Mouse (Mus musculus) heart, adult 2 months (tissue): ENCODE measurements around the gene Aldh6a1. TPM values are rescaled to one million over a fixed set of nuclear protein-coding genes. Genes with fewer than 3 reads are reported as not detected.

ENCODE experiments used
- DNase-seq, 2 experiments: peaks; one replicate each; pipeline ENCODE4 v3.0.0; 2021
- H3K27ac ChIP-seq: fragments of 200-600 bp; 2 replicates; pipeline ENCODE4 v1.8.1; 2022
- H3K27me3 ChIP-seq: fragments of 200-500 bp; 2 replicates; pipeline ENCODE4 v1.6.1; 2012; ENCODE audit warnings: mild to moderate bottlenecking, low read length, inconsistent platforms, mixed read lengths; ENCODE audit not compliant: control insufficient read depth, insufficient read depth
- H3K36me3 ChIP-seq: fragments of 200-500 bp; 2 replicates; pipeline ENCODE4 v1.6.1; 2012; ENCODE audit warnings: low read length, inconsistent platforms; ENCODE audit not compliant: control insufficient read depth, insufficient read depth
- H3K4me1 ChIP-seq: fragments of 200-500 bp; 2 replicates; pipeline ENCODE4 v1.6.1; 2011; ENCODE audit warnings: low read length; ENCODE audit not compliant: control insufficient read depth, insufficient read depth
- H3K4me3 ChIP-seq: fragments of 200-600 bp; 2 replicates; pipeline ENCODE4 v1.8.1; 2022
- H3K79me2 ChIP-seq: fragments of 200-500 bp; replicated peaks from 2 replicates; pipeline ENCODE4 v1.6.1; 2012; ENCODE audit warnings: mild to moderate bottlenecking, inconsistent platforms, low read length, moderate library complexity, mixed read lengths; ENCODE audit not compliant: control insufficient read depth, insufficient read depth
- H3K9ac ChIP-seq: fragments of 200-500 bp; 2 replicates; pipeline ENCODE4 v1.6.1; 2012; ENCODE audit warnings: low read depth, mild to moderate bottlenecking, control low read depth, inconsistent platforms, low read length, mixed read lengths
- CTCF ChIP-seq: fragments of 200-600 bp; IDR thresholded peaks from 2 replicates; pipeline ENCODE4 v1.8.1; 2022; ENCODE audit warnings: antibody characterized with exemption, mild to moderate bottlenecking, moderate library complexity
- EP300 ChIP-seq: fragments of 200-500 bp; IDR thresholded peaks from 2 replicates; pipeline ENCODE4 v1.6.1; 2011; ENCODE audit warnings: low read depth, low read length, control low read depth; ENCODE audit not compliant: insufficient read depth
- POLR2A ChIP-seq: fragments of 200-500 bp; IDR thresholded peaks from 2 replicates; pipeline ENCODE4 v1.6.1; 2011; ENCODE audit warnings: mild to moderate bottlenecking, low read depth, low read length, control low read depth; ENCODE audit not compliant: insufficient read depth
- WGBS: fragments of 180-500 bp; shearing (Covaris S2); methylation state at CpG from one replicate; pipeline ENCODE4 v1.1.7; 2018; 5-methylcytosine and 5-hydroxymethylcytosine counted together
- intact Hi-C: fragments of 180-260 bp; cut with DNase I; formaldehyde crosslinking; loops from one replicate; pipeline ENCODE4 v1.15.1; 2025
- polyA plus RNA-seq: library from polyadenylated mRNA; depleted of rRNA; stranded (reverse); fragments of >200 nt; gene quantifications from 2 replicates; pipeline ENCODE4 v1.2.3, GENCODE M21; 2012
- total RNA-seq, 2 experiments: library from RNA; stranded (reverse); gene quantifications; 2 replicates each; pipeline ENCODE4 v1.2.3; 2021

Gene Aldh6a1
- total and polyA plus RNA-seq, 3 experiments = 83.5 to 236 (median 189) TPM

DNA sequence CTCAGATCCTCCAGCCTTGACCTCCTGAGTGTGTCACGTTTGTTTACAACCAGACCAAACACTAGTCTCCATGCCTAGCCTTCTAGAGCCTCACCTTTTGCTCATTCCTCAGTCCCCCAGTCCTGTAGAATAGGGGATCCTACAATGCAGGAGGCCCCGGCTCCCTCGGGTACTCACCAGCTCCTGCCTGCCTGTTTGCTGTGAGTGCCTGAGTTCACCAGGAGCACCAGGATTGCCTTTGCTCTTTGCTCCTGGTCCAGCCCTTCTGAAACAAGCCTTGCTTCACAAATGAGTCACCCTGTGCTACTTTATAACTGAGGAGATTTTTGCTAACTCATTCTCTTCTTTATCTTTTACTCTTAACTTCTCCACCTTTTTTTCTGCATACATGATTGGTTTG, 50.2 kb downstream of the Aldh6a1 start:
- 63% methylated on average over 3 of the region's 3 CpGs for WGBS
- intact Hi-C loops = no loop called here
- no peak overlapping the region for H3K27ac ChIP-seq

DNA sequence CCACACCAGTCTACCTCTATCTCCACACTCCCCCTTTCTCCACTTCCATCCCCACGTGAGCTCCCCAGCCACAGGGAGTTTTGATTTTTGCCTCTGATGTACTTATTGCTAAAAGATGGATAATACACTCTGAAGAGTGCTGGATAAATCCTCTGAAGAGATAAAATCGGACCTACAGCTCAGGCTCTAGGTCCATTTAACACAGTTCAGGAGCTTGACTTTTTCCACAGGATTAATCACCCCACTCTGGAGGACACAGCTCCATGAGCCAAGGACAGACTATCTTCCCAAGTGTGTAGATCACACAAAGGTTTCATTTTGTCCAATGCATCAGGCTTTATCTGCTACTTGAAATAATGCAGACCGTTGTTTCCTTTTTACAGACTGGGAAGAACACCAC, 50.7 kb downstream of the Aldh6a1 start:
- TF ChIP-seq POLR2A (no peak), EP300 (no peak), CTCF (no peak)
- WGBS = 58% methylated on average over 3 of the region's 3 CpGs
- no peak overlapping the region for H3K4me3 ChIP-seq
- no peak overlapping the region for H3K27ac ChIP-seq
- H3K79me2 ChIP-seq = no peaks in the 10 kb centered on the region
- no peak overlapping the region for H3K9ac ChIP-seq
- no peaks in the 10 kb centered on the region for H3K4me1 ChIP-seq
- DNase-seq = no peak
- intact Hi-C loops = no loop called here
- H3K27me3 ChIP-seq = no peaks in the 10 kb centered on the region
- H3K36me3 ChIP-seq = no peaks in the 10 kb centered on the region

More for the DNA sequence above, 50.2 kb downstream of the Aldh6a1 start:
- no peak for DNase-seq
- H3K79me2 ChIP-seq = no peaks in the 10 kb centered on the region
- H3K9ac ChIP-seq = no peak overlapping the region
- H3K36me3 ChIP-seq = no peaks in the 10 kb centered on the region
- H3K4me3 ChIP-seq = no peak overlapping the region
- H3K4me1 ChIP-seq = no peaks in the 10 kb centered on the region
- no peak for TF ChIP-seq CTCF
- no peak for TF ChIP-seq POLR2A
- TF ChIP-seq EP300 = no peak
- no peaks in the 10 kb centered on the region for H3K27me3 ChIP-seq

- Histone ChIP-seq H3K27ac (no peak overlapping the region), H3K4me1 (no peaks in the 10 kb centered on the region), H3K9ac (no peak overlapping the region), H3K4me3 (no peak overlapping the region), H3K79me2 (no peaks in the 10 kb centered on the region), H3K27me3 (no peaks in the 10 kb centered on the region), H3K36me3 (no peaks in the 10 kb centered on the region)
- WGBS = 67% methylated on average over 9 of the region's 9 CpGs
- DNase-seq = no peak
- TF ChIP-seq EP300 = no peak
- no peak for TF ChIP-seq CTCF
- no peak for TF ChIP-seq POLR2A
- intact Hi-C loops = no loop called here
Observed at GRCm38 (mm10) chr12:84399663-84400062, 51.1 kb downstream of the Aldh6a1 start.

DNA sequence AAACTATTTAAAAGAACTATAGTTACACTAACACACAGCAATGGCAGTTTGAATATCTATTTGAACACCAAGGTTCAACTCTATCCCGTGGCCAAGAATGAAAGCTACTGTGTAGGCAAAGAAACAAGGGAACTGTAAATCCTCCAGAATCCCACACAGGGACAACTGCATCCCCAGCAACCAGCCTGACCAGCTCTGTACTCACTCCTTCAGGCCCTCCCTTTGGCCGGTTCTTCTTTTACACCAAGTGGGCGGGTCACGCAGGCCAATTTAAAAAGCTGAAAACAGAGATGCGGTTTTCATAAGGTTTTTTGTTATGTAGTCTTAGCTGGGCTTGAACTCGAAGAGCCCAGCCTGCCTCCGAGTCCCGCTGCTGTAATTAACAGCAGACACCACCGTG, 51.7 kb downstream of the Aldh6a1 start:
- 87% methylated on average over 9 of the region's 9 CpGs for WGBS
- intact Hi-C loops = no loop called here
- no peaks in the 10 kb centered on the region for H3K27me3 ChIP-seq
- no peak for TF ChIP-seq POLR2A
- TF ChIP-seq EP300 = no peak
- no peak for TF ChIP-seq CTCF
- H3K36me3 ChIP-seq = no peaks in the 10 kb centered on the region
- no peak for DNase-seq
- H3K79me2 ChIP-seq = no peaks in the 10 kb centered on the region
- no peaks in the 10 kb centered on the region for H3K4me1 ChIP-seq
- no peak overlapping the region for H3K9ac ChIP-seq
- H3K27ac ChIP-seq = no peak overlapping the region
- no peak overlapping the region for H3K4me3 ChIP-seq

GRCm38 (mm10) chr12:84398629-84399028, 52.2 kb downstream of the Aldh6a1 start:
- no peak for TF ChIP-seq POLR2A
- TF ChIP-seq EP300 = no peak
- TF ChIP-seq CTCF = no peak
- H3K4me1 ChIP-seq = no peaks in the 10 kb centered on the region
- intact Hi-C loops = no loop called here
- no peak overlapping the region for H3K9ac ChIP-seq
- no peak overlapping the region for H3K4me3 ChIP-seq
- no peaks in the 10 kb centered on the region for H3K27me3 ChIP-seq
- WGBS = 90% methylated on average over 5 of the region's 5 CpGs
- no peak for DNase-seq
- H3K36me3 ChIP-seq = no peaks in the 10 kb centered on the region
- no peak overlapping the region for H3K27ac ChIP-seq
- H3K79me2 ChIP-seq = no peaks in the 10 kb centered on the region

DNA sequence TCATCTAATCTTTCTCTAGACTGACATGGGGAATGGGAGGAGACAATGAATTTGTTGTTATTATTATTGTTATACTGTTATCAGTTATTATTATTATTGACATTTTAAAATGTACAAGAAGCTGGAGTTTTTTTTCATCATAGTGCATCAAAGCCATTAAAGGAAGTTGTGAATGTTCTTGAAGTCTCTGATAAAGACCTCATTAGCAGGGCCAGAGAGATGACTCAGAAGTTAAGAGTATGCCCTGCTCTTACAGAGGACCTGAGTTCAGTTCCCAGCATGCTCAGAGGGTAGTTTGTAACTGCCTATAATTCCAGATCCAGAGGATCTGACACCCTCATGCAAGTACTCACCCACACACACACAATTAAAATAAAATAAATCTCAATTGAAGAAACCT, 53.1 kb downstream of the Aldh6a1 start:
- H3K4me3 ChIP-seq = no peak overlapping the region
- TF ChIP-seq CTCF (no peak), POLR2A (no peak), EP300 (no peak)
- no peaks in the 10 kb centered on the region for H3K36me3 ChIP-seq
- no peak overlapping the region for H3K27ac ChIP-seq
- no peaks in the 10 kb centered on the region for H3K4me1 ChIP-seq
- no peaks in the 10 kb centered on the region for H3K79me2 ChIP-seq
- intact Hi-C loops = no loop called here
- no peaks in the 10 kb centered on the region for H3K27me3 ChIP-seq
- H3K9ac ChIP-seq = no peak overlapping the region
- DNase-seq = no peak
